Mouse (Mus musculus): ENCODE results near the gene Fam89b. TPM values are rescaled to one million over a fixed set of nuclear protein-coding genes. Genes with fewer than 3 reads are reported as not detected.

Gene Fam89b
- polyA plus RNA-seq (2012; ENCODE audit: low replicate concordance) = 70.9 and 119 TPM in 2 replicates

DNA sequence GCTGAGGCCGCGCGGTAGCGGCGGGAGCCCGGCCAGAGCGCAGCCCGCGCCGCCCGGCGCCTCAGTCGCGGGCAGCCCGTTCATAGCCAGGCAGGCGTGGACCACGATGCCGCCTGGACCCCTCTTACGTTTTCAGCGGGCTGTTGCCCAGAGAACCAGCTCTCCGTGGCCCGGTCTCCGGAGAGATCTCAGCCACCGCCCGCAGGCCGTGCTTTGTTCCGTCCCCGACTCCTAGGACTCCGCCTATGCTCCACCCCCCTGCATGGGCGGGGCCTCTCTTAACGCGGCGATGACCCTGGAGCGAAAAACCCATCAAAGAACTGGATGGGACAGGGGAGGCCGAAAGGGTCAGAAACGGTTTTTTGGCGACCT, at the start of gene Fam89b:
TSS of gene Fam89b (minus strand) at position 210 of the 372 bp plus-strand sequence.

DNA sequence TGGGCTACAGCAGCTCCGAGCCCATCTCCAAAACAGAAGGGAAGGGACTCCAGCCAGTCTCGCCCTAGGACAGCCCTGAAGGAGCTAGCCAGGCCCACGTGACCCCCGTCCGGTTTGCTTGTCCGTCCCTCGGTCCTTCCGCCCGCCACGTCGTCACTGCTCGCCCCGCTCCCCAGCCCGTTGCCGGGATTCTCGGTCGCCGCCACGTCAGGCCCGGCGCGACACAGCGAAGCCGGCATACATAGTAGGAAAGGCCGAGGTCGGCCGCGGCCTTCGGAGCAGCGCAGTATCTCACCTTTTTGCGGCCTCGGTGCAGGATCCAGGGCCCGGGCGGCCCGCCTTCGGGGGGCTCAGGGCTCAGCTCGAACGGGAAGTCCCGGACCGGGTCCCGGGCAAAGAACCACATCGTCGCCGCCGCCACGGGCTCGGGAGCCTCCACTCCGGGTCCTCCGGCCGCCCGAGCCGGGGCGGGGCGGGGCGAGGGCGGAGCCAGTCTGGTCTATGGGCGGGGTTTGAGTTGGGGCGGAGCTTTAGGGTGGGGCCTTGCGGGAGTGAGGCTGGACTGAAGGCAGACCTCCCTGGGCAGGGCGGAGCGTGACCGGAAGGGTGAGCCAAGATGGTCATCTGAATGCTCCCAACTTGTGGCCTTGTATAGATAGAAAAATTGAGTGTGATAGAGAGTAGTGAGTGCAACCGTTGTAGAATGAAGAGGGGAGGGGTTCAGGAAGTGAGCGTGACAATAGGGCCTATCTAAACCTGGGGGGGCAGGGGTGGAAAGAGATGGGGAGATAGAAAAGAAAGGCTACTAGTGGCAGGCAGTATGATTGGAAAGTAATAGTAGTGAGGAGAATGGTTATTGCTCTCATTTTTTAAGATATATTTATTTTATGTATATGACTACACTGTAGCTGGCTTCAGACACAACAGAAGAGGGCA, 41.7 kb upstream of the Fam89b start, which contains the start of gene Scyl1:
TSS of gene Scyl1 (minus strand) at position 495 of the 936 bp plus-strand sequence.

DNA sequence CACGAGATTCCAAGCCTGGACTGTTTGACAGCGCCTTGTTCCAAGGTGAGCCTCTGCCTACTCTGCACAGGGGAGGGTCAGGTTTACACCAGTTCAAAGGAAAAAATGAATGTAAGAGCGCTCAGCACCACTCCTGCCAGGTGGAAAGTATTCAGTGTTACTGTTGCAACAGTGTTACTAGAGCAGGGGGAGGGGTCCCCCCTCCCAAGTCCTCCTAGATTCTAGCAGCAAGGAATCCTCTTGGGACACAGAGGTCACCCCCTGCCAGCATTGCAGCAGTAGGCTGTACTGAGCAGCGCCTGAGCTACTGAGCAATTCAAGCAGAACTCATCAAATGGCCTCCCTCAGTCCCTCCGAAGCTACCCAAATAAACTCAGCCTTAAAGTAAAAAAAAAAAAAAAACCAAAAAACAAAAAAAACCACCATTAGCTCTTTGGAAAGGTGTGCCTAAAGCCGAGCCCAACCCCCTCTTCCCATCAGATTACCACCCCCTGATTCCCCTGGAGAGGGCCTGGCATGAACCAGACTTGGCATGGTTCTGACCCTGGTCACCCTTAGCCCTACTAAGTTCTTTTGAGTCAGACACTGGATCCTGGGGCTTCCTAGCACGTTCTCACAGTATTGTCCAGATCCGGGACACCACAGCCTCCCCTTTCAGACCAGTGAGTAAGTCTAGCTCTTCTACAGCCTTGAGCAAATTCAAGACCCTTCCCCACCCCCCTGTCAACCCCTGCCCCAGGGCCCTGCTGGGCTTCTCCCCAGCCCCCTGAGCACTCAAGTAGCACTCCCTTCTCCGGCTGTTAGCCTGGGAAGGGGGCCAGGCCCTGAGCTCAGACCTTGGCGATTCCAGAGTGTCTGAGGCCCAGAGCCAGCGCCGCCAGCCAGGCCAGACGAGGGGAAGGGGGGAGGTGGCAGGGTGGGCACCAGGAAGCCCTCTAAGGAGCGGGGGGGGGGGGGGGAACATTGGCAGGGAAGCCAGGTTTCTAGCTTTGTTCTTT, 11.2 kb upstream of the Fam89b start, which contains the start of gene Ltbp3:
TSS of gene Ltbp3 (plus strand) at position 585 of the 998 bp plus-strand sequence.

DNA sequence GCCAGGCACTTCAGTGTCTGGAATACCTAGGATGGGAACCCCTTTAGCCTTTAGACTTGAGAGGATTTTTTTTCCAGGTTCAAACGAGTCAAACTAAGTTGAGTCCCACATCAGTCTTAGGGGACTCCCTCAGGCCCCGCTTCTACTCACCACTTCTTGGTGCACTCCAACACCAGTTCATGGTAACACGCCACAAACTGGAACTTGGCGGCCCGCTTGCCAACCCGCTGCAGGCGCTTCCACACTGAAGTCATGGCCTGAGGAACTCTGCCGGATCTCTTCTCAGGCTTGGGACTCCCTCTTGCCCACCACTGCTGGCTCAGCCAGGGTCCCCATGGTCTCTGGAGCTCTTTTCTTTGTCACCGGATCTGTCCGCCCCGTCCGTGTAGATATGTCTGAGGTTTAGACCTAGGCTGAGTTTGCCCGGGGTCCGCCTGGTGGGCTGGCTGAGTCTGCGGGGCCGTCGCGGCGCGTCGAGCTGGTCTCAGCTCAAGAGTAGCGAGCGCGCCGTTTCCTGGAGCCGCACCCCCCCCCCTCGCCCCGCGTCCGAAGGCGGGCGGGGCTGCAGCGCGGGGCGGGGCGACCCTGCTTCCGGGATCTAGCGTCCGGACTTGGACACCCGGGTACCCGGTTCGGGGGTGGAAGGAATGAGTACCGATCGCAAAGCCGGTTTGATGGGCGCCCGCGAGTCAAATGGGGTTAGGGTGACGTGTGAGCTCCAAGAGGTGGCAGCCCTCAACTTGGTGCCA, 3.5 kb downstream of the Fam89b start, which contains the start of gene Ehbp1l1:
TSS of gene Ehbp1l1 (minus strand) at position 551 of the 749 bp plus-strand sequence.

DNA sequence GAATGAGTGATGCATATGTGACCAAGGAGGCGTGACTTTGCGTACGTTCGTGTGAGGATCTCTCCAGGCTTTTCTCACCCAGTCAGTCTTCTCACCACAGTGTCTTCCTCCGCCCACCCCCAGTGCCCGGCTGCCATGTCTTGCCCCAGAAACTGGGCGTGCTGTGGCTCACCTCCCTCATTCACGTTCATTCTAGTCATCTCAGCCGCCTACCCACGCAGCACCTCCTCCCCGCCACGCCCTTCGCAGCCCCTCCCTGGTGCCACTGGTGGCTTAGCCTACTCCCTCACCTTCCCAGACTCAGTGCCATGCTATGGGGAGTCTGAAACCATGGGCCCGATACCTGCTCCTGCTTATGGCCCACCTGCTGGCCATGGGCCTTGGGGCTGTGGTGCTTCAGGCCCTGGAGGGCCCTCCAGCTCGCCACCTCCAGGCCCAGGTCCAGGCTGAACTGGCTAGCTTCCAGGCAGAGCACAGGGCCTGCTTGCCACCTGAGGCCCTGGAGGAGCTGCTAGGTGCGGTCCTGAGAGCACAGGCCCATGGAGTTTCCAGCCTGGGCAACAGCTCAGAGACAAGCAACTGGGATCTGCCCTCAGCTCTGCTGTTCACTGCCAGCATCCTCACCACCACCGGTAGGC, 25.2 kb downstream of the Fam89b start, which contains the start of gene Kcnk7:
TSS of gene Kcnk7 (plus strand) at position 205 of the 638 bp plus-strand sequence.

DNA sequence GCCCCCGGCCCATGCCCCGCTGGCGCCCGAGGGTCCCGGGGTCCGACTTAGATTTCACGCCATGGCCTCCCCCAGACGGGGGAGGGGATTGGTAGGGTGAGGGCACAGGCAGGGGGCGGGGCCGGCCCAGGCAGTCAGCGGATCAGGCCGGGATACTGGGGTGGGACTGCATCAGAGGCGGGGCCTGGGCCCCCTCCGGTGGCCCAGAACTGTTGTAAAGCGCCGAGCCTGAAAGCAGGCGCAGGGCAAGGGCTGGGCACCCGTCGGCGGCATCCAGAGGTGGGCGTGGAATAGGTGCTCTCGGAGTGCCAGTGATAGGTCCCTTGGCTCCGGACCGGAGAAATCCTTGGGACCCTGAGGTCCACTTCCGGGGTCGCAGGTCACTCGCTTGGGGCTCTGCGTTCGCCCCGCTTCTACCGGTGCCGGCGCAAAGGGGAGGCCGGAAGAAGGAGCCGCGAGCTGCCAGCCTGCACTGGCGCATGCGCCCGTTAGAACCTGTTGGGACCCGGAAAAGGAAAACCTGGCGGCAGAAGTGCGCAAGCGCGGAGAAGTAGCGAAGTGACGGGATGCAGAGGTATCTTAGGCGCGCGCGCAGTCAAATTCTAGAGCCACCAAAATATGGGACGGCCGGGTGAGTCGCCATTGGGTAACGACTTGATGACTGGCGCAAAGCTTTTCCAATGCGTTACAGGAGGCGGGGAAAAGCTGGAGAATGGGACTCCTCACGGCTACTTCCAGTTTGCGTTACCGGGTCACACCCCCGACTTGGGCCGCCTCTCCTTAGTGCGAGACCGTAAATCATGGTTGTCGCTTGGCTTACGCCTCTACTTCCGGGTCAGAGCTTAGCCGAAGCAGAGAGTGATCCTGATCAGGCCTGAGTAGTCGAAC, 41.0 kb downstream of the Fam89b start, which contains the start of the genes Map3k11 and Pcnx3:
TSS of gene Map3k11 (plus strand) at position 543 of the 888 bp plus-strand sequence.
TSS of gene Pcnx3 (minus strand) at position 709 of the 888 bp plus-strand sequence.

Other genes with a start within 250 kb of the Fam89b start
- 61.7 and 62.0 TPM in 2 replicates for gene Mus81, start 241.3 kb downstream of the Fam89b start, polyA plus RNA-seq (2012; ENCODE audit: low replicate concordance)
- gene Cfl1, start 239.2 kb downstream of the Fam89b start, polyA plus RNA-seq (2012; ENCODE audit: low replicate concordance) = 1,270 and 1,994 TPM in 2 replicates
- gene 1700020D05Rik, start 225.9 kb downstream of the Fam89b start, polyA plus RNA-seq (2012; ENCODE audit: low replicate concordance) = 0.41 and 1.1 TPM in 2 replicates
- gene Snx32, start 219.1 kb downstream of the Fam89b start, polyA plus RNA-seq (2012; ENCODE audit: low replicate concordance) = 3.6 and 8.4 TPM in 2 replicates
- gene Ovol1, start 169.0 kb downstream of the Fam89b start, polyA plus RNA-seq (2012; ENCODE audit: low replicate concordance) = not detected in 2 replicates
- 50.2 and 53.5 TPM in 2 replicates for gene Ap5b1, start 161.6 kb downstream of the Fam89b start, polyA plus RNA-seq (2012; ENCODE audit: low replicate concordance)
- 126 and 206 TPM in 2 replicates for gene Rnaseh2c, start 127.8 kb downstream of the Fam89b start, polyA plus RNA-seq (2012; ENCODE audit: low replicate concordance)
- 74.4 and 113 TPM in 2 replicates for gene Kat5, start 119.4 kb downstream of the Fam89b start, polyA plus RNA-seq (2012; ENCODE audit: low replicate concordance)
- gene Rela, start 92.2 kb downstream of the Fam89b start, polyA plus RNA-seq (2012; ENCODE audit: low replicate concordance) = 119 and 167 TPM in 2 replicates
- 869 and 1,782 TPM in 2 replicates for gene Sipa1, start 65.9 kb downstream of the Fam89b start, polyA plus RNA-seq (2012; ENCODE audit: low replicate concordance)
- gene Map3k11, start 40.9 kb downstream of the Fam89b start, polyA plus RNA-seq (2012; ENCODE audit: low replicate concordance) = 160 and 317 TPM in 2 replicates
- 364 and 1,099 TPM in 2 replicates for gene Pcnx3, start 40.7 kb downstream of the Fam89b start, polyA plus RNA-seq (2012; ENCODE audit: low replicate concordance)
- gene Kcnk7, start 25.3 kb downstream of the Fam89b start, polyA plus RNA-seq (2012; ENCODE audit: low replicate concordance) = 0.54 and 1.7 TPM in 2 replicates
- gene Ehbp1l1, start 3.3 kb downstream of the Fam89b start, polyA plus RNA-seq (2012; ENCODE audit: low replicate concordance) = 110 and 206 TPM in 2 replicates
- gene Ltbp3, start 11.3 kb upstream of the Fam89b start, polyA plus RNA-seq (2012; ENCODE audit: low replicate concordance) = 1.6 and 8.2 TPM in 2 replicates
- 58.9 and 76.3 TPM in 2 replicates for gene Scyl1, start 41.8 kb upstream of the Fam89b start, polyA plus RNA-seq (2012; ENCODE audit: low replicate concordance)
- gene Frmd8, start 145.6 kb upstream of the Fam89b start, polyA plus RNA-seq (2012; ENCODE audit: low replicate concordance) = 36.0 and 56.1 TPM in 2 replicates
- gene Slc25a45, start 148.2 kb upstream of the Fam89b start, polyA plus RNA-seq (2012; ENCODE audit: low replicate concordance) = 4.6 and 15.6 TPM in 2 replicates
- 0.10 and 0.71 TPM in 2 replicates for gene Tigd3, start 164.5 kb upstream of the Fam89b start, polyA plus RNA-seq (2012; ENCODE audit: low replicate concordance)
- 14.9 and 60.9 TPM in 2 replicates for gene Dpf2, start 183.4 kb upstream of the Fam89b start, polyA plus RNA-seq (2012; ENCODE audit: low replicate concordance)
- 3.4 and 4.3 TPM in 2 replicates for gene Cdc42ep2, start 195.2 kb upstream of the Fam89b start, polyA plus RNA-seq (2012; ENCODE audit: low replicate concordance)
- gene Pola2, start 234.5 kb upstream of the Fam89b start, polyA plus RNA-seq (2012; ENCODE audit: low replicate concordance) = 19.1 and 24.6 TPM in 2 replicates

Data from hematopoietic multipotent progenitor cell, adult 10-12 weeks (in vitro differentiated cells).